Mouse (Mus musculus): ENCODE measurements around the gene Fam89b. TPM values are rescaled to one million over a fixed set of nuclear protein-coding genes. Genes with fewer than 3 reads are reported as not detected.

Fam89b gene
- 10 to 100 TPM; 72.4 to 72.5 TPM for total RNA-seq (2021)

DNA sequence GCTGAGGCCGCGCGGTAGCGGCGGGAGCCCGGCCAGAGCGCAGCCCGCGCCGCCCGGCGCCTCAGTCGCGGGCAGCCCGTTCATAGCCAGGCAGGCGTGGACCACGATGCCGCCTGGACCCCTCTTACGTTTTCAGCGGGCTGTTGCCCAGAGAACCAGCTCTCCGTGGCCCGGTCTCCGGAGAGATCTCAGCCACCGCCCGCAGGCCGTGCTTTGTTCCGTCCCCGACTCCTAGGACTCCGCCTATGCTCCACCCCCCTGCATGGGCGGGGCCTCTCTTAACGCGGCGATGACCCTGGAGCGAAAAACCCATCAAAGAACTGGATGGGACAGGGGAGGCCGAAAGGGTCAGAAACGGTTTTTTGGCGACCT is at the start of gene Fam89b:
Gene Fam89b (minus strand): TSS at position 210 of the 372 bp plus-strand sequence.
- peak; percentile 93 for DNase-seq
- intact Hi-C loops (cut with DNase I), result no loop called here

DNA sequence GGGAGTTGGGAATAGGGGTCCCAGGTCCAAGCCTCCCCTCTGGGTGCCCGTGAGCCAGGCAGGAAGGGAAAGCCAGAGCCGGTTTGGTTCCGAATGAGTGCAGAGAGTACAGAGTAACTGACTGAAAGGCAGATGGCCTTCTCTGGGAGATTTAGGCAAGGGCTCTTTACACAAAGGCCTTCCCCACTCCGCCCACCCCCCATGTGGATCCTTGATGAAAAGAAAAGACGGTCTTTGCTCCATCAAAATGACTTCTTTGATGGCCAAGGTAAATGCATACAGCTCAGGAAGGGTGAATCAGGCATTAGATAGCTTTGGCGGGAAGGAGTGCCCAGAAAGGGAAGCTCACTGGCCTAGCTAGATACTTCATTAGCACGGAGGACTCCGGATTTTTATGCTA is 48.9 kb upstream of the Fam89b start:
- intact Hi-C loops (cut with DNase I), result loop anchor here (10.0 kb wide), 1 partner anchor 64 kb away; no protein-coding TSS in a partner anchor
- DNase-seq, result no peak

DNA sequence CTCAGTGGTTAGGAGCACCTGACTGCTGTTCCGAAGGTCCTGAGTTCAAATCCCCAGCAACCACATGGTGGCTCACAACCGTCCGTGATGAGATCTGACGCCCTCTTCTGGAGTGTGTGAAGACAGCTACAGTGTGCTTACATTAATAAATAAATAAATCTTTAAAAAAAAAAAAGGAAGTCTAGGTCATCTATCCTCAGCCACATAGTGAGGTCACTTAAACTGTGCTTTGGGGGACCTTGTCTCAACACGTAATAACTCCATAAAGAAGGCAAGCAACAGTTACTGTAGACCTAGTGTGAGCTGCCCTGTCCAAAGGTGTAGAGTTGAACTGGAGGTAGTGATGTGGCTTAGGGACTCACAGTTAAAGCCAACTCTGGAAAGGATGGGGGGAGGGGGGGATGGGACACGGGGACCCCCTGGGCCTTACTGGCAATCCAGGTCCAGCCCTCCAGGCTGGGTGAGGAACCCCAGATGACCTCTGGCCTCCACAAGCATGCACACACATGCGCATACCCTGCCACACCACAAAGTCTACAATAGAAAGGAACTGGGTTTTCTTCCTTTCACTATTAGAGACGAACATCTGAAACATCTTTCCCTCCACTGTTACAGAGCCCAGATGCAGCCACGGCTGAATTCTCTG is 48.1 kb upstream of the Fam89b start:
- intact Hi-C loops (cut with DNase I), result loop anchor here (10.0 kb wide), 1 partner anchor 63 kb away; no protein-coding TSS in a partner anchor
- DNase-seq, result no peak

DNA sequence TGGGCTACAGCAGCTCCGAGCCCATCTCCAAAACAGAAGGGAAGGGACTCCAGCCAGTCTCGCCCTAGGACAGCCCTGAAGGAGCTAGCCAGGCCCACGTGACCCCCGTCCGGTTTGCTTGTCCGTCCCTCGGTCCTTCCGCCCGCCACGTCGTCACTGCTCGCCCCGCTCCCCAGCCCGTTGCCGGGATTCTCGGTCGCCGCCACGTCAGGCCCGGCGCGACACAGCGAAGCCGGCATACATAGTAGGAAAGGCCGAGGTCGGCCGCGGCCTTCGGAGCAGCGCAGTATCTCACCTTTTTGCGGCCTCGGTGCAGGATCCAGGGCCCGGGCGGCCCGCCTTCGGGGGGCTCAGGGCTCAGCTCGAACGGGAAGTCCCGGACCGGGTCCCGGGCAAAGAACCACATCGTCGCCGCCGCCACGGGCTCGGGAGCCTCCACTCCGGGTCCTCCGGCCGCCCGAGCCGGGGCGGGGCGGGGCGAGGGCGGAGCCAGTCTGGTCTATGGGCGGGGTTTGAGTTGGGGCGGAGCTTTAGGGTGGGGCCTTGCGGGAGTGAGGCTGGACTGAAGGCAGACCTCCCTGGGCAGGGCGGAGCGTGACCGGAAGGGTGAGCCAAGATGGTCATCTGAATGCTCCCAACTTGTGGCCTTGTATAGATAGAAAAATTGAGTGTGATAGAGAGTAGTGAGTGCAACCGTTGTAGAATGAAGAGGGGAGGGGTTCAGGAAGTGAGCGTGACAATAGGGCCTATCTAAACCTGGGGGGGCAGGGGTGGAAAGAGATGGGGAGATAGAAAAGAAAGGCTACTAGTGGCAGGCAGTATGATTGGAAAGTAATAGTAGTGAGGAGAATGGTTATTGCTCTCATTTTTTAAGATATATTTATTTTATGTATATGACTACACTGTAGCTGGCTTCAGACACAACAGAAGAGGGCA is 41.7 kb upstream of the Fam89b start, which contains the start of gene Scyl1:
Gene Scyl1 (minus strand): TSS at position 495 of the 936 bp plus-strand sequence.
- peak; percentile 95 for DNase-seq
- intact Hi-C loops (cut with DNase I), result loop anchor here (10.0 kb wide), 1 partner anchor 56 kb away; no protein-coding TSS in a partner anchor

DNA sequence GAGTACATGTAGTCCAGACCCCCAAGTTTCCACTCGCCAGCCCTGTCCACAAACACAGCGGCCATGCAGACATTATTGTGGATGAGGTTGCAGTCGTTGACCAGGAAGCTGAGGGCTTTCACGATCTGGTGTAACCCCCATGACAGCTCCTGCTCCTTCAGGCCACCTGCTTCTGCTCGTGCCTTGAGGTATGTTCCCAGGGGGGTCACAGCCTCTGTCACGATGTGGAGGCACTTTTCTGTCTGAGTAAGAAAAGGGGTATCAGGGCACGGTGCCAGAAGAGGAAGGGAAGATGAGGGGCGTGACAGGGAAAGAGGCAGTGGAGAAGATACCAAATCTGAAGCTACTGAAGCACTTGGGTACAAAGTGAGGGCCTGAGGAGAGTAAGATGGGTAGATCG is 40.9 kb upstream of the Fam89b start:
- DNase-seq, result no peak
- intact Hi-C loops (cut with DNase I), result loop anchor here (10.0 kb wide), 1 partner anchor 56 kb away; no protein-coding TSS in a partner anchor

DNA sequence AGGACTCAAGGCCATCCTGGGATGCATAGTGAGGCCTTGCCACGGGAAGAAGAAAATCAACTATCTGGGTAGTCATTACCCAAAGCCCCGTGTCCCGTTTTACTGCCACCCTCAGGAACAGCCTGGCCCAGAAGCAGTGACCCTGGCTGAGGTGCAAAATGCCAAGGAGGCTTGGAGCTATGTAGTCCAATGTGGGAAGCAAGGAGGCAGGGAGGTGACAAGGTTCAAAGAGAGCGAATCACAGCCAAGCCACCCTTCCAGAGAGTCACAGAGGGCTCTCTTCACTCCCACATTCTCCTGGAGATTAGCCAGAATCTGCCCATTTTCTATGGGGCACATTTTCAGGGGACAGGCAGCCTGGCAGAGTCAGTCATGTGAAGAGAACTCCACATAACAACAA is 37.8 kb upstream of the Fam89b start:
- DNase-seq, result no peak
- intact Hi-C loops (cut with DNase I), result no loop called here

DNA sequence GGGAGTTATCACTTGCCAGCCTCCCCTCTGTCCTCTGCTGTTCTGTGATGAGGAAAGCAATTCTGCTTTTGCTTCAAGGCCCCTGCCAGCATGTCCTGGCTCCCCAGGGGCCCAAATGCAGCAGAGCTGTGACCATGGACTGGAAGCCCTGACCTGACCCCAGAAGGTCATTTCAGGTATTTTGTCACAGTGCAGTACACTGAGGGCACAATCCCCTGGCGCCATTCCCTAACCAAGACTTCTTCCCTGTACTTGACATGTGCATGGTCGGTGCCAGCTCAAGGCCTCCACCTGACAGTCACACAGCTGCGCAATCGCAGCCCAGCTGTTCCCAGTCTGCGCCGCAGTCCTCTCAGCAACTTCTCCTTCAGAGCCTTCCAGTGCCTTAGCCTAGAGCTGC is 33.7 kb upstream of the Fam89b start:
- no peak for DNase-seq
- intact Hi-C loops (cut with DNase I), result no loop called here

DNA sequence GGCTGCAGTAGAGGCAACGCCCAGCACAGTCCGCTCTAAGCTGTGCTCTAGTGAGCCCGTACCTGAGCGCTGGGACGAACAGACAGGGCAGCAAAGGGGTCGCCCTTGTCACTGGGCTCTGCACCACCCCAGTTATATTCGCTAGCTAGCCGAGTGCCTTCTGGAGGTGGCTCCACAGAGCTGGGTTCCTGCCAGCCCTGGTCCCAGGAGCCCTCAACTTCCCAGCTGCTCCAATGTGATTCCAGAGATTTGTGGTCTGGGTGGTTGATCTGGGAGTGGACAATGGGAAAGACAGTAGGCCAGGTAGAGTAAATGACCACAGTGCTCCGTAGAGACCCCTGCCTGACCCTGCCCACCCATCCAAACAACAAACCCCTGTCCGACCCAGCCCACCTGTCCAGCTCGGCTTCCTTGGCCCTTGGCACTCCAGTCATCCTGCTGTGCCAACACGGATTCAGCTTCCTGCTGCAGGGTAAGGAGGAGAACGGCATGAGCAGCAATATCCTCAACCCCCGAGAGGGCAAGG is 29.5 kb upstream of the Fam89b start:
- peak; percentile 64 for DNase-seq
- intact Hi-C loops (cut with DNase I), result no loop called here

DNA sequence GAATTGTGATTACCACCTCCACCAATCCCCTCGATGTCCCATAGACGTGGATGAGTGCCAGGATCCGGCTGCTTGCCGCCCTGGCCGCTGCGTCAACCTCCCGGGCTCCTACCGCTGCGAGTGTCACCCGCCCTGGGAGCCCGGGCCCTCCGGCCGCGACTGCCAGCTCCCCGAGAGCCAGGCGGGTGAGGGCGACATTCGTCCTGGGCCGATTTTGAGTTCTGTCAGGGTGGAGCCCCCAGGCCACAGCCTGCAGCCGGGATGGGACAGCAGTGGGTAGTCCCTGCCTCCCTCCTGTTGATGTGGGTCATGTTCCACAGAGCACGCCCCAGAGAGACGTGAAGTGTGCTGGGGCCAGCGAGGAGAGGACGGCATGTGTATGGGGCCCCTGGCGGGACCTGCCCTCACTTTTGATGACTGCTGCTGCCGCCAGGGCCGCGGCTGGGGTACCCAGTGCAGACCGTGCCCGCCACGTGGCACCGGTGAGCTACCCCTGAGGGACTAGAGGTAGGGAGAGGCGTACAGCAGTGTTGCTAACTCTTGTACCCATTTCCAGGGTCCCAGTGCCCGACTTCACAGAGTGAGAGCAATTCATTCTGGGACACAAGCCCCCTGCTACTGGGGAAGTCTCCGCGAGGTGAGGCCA is 27.7 kb upstream of the Fam89b start:
- peak; percentile 38 for DNase-seq
- intact Hi-C loops (cut with DNase I), result no loop called here

DNA sequence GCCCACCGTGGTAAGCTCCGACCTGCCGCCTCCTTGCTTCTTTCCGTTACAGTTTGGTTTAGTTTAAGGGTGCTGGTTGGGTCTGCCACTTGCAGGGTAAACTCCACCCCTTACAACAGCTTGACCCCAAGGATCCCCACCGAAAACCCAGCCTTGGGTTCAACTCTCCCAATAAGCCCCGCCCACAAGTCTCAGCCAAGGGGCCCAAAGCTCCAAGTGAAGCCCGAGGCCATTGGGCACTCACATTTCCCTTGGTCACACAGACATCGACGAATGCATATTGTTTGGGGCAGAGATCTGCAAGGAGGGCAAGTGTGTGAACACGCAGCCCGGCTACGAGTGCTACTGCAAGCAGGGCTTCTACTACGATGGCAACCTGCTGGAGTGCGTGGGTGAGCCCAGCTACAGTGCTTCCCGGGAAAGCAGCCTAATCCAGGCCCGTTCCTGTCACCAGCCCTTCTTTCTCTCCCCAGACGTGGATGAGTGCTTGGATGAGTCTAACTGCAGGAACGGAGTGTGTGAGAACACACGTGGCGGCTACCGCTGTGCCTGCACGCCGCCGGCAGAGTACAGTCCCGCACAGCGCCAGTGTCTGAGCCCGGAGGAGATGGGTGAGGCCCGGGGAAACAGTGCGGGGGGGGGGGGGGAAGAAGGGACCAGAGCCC is 27.0 kb upstream of the Fam89b start:
- DNase-seq, result no peak
- intact Hi-C loops (cut with DNase I), result no loop called here

DNA sequence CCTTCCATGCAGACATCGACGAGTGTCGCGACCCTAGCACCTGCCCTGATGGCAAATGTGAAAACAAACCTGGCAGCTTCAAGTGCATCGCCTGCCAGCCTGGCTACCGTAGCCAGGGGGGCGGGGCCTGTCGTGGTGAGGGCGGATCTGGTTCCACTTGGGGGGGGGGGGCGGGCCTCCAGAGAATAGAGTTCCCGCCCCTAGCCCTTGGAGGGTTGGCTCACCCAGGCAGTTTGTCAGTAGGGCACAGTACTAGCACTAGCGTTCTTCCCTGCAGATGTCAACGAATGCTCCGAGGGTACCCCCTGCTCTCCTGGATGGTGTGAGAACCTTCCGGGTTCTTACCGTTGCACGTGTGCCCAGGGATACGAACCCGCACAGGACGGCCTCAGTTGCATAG is 22.3 kb upstream of the Fam89b start:
- DNase-seq, result peak; percentile 61
- intact Hi-C loops (cut with DNase I), result no loop called here

DNA sequence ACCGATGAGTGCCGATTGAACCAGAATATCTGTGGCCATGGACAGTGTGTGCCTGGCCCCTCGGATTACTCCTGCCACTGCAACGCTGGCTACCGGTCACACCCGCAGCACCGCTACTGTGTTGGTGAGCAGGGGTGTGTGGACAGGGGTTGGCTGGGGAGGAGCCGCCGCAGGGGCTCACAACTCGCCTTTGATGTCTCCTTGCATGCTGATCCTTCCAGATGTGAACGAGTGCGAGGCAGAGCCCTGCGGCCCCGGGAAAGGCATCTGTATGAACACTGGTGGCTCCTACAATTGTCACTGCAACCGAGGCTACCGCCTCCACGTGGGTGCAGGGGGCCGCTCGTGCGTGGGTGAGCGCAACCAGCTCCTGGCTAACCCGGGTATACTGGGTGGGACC is 21.5 kb upstream of the Fam89b start:
- intact Hi-C loops (cut with DNase I), result no loop called here
- DNase-seq, result no peak

DNA sequence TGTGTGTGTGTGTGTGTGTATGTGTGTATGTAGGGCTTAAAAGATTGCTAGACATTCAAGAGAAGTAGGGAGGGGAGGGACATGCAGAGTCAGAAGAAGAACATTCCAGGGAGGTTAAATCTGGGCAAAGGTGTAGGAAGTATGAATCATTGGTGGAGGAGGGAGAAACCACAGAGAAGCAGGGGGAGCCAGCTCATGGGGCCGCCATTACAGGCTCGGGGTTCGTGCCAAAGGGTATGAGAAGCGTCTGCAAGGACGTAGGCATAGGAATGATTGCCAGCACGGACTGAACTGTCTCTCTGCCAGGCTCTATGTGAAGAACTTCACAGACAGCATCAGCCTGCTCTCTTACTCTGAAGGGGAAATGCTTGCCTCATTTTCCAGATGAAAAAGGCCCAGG is 20.0 kb upstream of the Fam89b start:
- DNase-seq, result no peak
- intact Hi-C loops (cut with DNase I), result no loop called here

DNA sequence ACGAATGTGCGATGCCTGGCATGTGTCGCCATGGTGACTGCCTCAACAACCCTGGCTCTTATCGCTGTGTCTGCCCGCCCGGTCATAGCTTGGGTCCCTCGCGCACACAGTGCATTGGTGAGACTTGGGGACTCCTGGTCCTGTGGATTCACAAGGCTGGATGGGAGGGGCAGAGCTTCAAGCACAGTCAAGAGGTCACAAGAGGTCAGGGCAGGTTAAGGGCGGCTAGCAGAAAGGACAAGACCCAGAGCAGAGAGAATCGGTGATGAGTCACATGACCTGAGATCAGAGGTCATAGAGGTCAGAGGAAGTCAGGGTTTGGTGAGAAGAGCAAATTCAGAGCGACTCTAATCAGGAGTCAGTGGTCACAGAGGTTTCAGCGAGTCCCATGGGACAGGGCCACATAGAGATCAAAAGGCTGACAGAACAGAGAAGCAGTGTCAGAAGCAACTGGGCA is 17.5 kb upstream of the Fam89b start:
- no peak for DNase-seq
- intact Hi-C loops (cut with DNase I), result no loop called here

DNA sequence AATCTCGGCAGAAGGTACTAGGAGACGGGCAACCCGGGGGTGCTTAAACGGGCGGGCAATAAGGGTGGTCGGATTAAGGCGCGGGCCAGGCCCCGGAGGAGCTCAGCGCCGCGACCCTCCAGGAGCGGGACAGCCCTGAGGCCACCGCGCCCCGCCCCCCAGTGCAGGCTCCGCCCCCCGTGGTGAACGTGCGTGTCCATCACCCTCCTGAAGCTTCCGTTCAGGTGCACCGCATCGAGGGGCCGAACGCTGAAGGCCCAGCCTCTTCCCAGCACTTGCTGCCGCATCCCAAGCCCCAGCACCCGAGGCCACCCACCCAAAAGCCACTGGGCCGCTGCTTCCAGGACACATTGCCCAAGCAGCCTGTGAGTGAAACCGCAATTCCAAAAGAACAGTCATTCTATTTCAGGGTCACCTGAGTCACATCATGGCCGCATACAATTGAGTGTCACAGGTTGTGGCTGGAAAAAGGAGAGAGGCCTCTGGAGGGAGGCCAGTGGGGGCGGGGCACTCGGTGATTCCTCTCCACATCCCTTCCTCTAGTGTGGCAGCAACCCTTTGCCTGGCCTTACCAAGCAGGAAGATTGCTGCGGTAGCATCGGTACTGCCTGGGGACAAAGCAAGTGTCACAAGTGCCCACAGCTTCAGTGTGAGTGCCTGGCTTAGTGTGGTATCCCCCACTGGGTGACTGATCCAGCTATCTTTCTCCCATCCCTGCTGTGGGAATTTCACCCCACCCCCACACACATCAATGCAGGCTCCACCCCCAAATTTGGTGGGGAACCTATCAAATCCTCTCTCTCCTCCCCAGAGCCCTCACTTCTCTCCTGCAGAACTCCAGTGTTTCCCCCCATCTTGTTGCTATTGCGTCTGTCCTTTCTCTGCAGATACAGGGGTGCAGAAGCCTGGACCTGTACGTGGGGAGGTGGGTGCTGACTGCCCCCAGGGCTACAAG is 16.6 kb upstream of the Fam89b start:
- DNase-seq, result no peak
- intact Hi-C loops (cut with DNase I), result no loop called here

DNA sequence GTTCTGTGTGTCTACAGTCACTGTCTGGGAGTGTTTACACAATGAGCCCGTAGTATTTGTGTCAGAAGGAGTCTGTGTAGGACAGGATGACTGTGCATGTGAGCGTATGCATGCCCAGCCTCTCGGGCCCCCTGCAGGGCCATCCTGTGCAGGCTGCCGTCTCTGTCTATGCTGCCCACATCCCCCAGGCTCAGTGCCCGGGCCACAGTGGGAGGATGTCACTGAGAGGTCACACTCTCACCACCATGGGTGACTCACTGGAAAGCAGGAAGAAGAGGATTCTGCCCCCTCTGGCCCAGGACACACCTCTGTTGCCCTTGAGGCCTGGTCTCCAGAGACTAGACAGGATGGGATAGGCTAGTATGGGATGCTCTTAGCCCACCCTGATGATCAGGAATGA is 14.1 kb upstream of the Fam89b start:
- intact Hi-C loops (cut with DNase I), result no loop called here
- peak; percentile 61 for DNase-seq

DNA sequence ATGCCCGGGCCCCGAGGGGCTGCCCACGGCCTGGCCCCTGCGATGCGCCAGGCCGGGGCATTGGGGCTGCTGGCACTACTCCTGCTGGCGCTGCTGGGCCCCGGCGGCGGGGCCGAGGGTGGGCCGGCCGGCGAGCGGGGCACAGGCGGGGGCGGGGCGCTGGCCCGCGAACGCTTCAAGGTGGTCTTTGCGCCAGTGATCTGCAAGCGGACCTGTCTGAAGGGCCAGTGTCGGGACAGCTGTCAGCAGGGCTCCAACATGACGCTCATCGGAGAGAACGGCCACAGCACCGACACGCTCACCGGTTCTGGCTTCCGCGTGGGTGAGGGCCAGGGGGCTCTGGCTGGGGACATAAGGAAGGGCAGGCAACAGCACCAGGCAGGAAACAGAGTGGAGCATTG is 12.8 kb upstream of the Fam89b start:
- intact Hi-C loops (cut with DNase I), result no loop called here
- no peak for DNase-seq

DNA sequence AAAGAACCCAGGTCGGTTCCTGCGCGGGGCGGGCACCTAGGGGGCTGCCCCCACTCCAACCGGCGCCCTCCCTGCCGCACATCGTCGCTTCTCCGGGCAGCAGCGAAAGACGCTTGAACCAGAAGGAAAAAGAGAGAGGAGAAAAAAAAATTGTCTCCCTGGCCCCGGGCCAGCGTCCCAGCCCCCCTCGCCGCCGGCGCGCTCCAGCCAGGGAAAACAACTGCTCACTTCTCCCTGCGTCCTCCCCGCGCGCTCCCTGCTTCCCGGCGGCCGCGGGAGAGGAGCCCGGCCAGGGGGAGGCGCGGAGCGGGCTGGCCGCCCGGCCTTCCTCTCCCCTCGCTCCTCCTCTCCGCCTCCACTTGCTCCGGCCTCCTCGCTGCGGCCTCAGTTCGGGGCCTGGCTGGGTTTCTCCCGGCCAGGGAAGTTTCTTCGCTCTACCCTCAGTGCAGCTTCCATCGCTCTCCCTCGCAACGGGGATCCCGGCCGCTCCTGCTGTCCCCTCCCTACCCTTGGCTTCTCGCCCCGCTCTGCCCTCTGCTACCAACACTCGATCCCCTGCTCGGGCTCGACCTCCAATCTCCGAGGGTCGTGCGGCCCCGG is 12.3 kb upstream of the Fam89b start:
- intact Hi-C loops (cut with DNase I), result no loop called here

More for the DNA sequence above, 12.3 kb upstream of the Fam89b start:
- DNase-seq, result peak; percentile 88
